Mouse (Mus musculus) cortical plate, adult 2 months (tissue): ENCODE measurements around the gene Snx25. TPM values are rescaled to one million over a fixed set of nuclear protein-coding genes. Genes with fewer than 3 reads are reported as not detected.

Source experiments
- H3K27ac ChIP-seq: fragments of 200-500 bp; 2 replicates; pipeline ENCODE4 v1.5.1; 2012; ENCODE audit warnings: low read length, control low read depth, inconsistent platforms; ENCODE audit not compliant: insufficient read depth
- H3K4me1 ChIP-seq: fragments of 200-500 bp; 2 replicates; pipeline ENCODE4 v1.6.1; 2011; ENCODE audit warnings: low read length; ENCODE audit not compliant: control insufficient read depth, insufficient read depth
- H3K4me3 ChIP-seq: fragments of 200-500 bp; 2 replicates; pipeline ENCODE4 v1.5.1; 2011; ENCODE audit warnings: mild to moderate bottlenecking, low read length, control low read depth; ENCODE audit not compliant: insufficient read depth
- CTCF ChIP-seq: fragments of 200-500 bp; IDR thresholded peaks from 2 replicates; pipeline ENCODE4 v1.5.1; 2011; ENCODE audit warnings: mild to moderate bottlenecking, control low read depth, low read length; ENCODE audit not compliant: insufficient read depth; ENCODE audit errors: extremely low read depth
- POLR2A ChIP-seq: fragments of 200-500 bp; IDR thresholded peaks from 2 replicates; pipeline ENCODE4 v1.6.1; 2011; ENCODE audit warnings: mild to moderate bottlenecking, low read length, control low read depth; ENCODE audit not compliant: insufficient read depth; ENCODE audit errors: extremely low read depth
- polyA plus RNA-seq: library from polyadenylated mRNA; depleted of rRNA; stranded (reverse); fragments of >200 nt; gene quantifications from 2 replicates; pipeline ENCODE4 v1.2.3, GENCODE M21; 2012

Snx25 gene
- polyA plus RNA-seq, 1 experiment: 26.6 TPM

- TF ChIP-seq CTCF (no peak), POLR2A (no peak)
- H3K4me3 ChIP-seq: peak within 1 kb of the TSS; percentile 65
- peak within 1 kb of the TSS; percentile 71; the same call in 1 of the 2 replicates for H3K27ac ChIP-seq
- H3K4me1 ChIP-seq: peaks cover 4% of the 10 kb centered on the region; the same call in 1 of the 2 replicates
Observed at GRCm38 (mm10) chr8:46151202-46152062, 527 bp downstream of the Snx25 start, which contains the start of gene Cfap97. TSS of gene Cfap97 (plus strand) at chr8:46151771.

- TF ChIP-seq CTCF (no peak), POLR2A (no peak)
- Histone ChIP-seq H3K4me1 (peaks cover 6% of the 10 kb centered on the region; the same call in 1 of the 2 replicates), H3K4me3 (no peak overlapping the region), H3K27ac (no peak overlapping the region)
Observed at GRCm38 (mm10) chr8:46149782-46150181, 2.2 kb downstream of the Snx25 start.

- H3K4me3 ChIP-seq: no peak overlapping the region
- no peak overlapping the region for H3K27ac ChIP-seq
- peaks cover 7% of the 10 kb centered on the region; the same call in 1 of the 2 replicates for H3K4me1 ChIP-seq
- TF ChIP-seq POLR2A (no peak), CTCF (no peak)
Observed at GRCm38 (mm10) chr8:46149306-46149705, 2.7 kb downstream of the Snx25 start.

- Histone ChIP-seq H3K27ac (no peak overlapping the region), H3K4me1 (peaks cover 6% of the 10 kb centered on the region; the same call in 1 of the 2 replicates), H3K4me3 (no peak overlapping the region)
- TF ChIP-seq CTCF (no peak), POLR2A (no peak)
Observed at GRCm38 (mm10) chr8:46146173-46146572, 5.8 kb downstream of the Snx25 start.

GRCm38 (mm10) chr8:46143924-46144323 lies 8.0 kb downstream of the Snx25 start:
- Histone ChIP-seq H3K27ac (no peak overlapping the region), H3K4me3 (no peak overlapping the region), H3K4me1 (peaks cover 7% of the 10 kb centered on the region; the same call in 1 of the 2 replicates)
- TF ChIP-seq CTCF (no peak), POLR2A (no peak)

- H3K4me1 ChIP-seq: peaks cover 7% of the 10 kb centered on the region; the same call in 1 of the 2 replicates
- TF ChIP-seq POLR2A (no peak), CTCF (no peak)
- H3K4me3 ChIP-seq: no peak overlapping the region
- H3K27ac ChIP-seq: no peak overlapping the region
Observed at GRCm38 (mm10) chr8:46143470-46143869, 8.5 kb downstream of the Snx25 start.

GRCm38 (mm10) chr8:46142498-46143081 lies 9.4 kb downstream of the Snx25 start:
- no peak overlapping the region for H3K27ac ChIP-seq
- H3K4me1 ChIP-seq: peaks cover 9% of the 10 kb centered on the region; the same call in 1 of the 2 replicates
- TF ChIP-seq POLR2A: no peak
- TF ChIP-seq CTCF: no peak
- no peak overlapping the region for H3K4me3 ChIP-seq

- Histone ChIP-seq H3K27ac (no peak overlapping the region), H3K4me1 (peaks cover 7% of the 10 kb centered on the region; the same call in 1 of the 2 replicates), H3K4me3 (no peak overlapping the region)
- TF ChIP-seq CTCF (no peak), POLR2A (no peak)
Observed at GRCm38 (mm10) chr8:46141688-46142087, 10.3 kb downstream of the Snx25 start.

- Histone ChIP-seq H3K4me1 (peaks cover 5% of the 10 kb centered on the region; the same call in 1 of the 2 replicates), H3K27ac (no peak overlapping the region), H3K4me3 (no peak overlapping the region)
- TF ChIP-seq POLR2A (no peak), CTCF (no peak)
Observed at GRCm38 (mm10) chr8:46140376-46141120, 11.4 kb downstream of the Snx25 start.
